Mouse (Mus musculus) kidney, postnatal 0 days (tissue): ENCODE data around the gene Sass6. TPM values are rescaled to one million over a fixed set of nuclear protein-coding genes. Genes with fewer than 3 reads are reported as not detected.

Experiments used
- ATAC-seq: fragments of 200-750 bp; cut with Nextera tagmentation; replicated peaks from 2 replicates; pipeline ENCODE4 v1.8.0; 2017; ENCODE audit warnings: low read depth, moderate number of reproducible peaks, moderate TSS enrichment, moderate library complexity; ENCODE audit not compliant: low FRiP score
- DNase-seq: peaks from one replicate; pipeline ENCODE4 v3.0.0-alpha.2; 2016; ENCODE audit warnings: low spot score
- H3K27ac ChIP-seq: fragments of 300-500 bp; sonication (generic); 2 replicates; pipeline ENCODE4 v1.5.1; 2014; ENCODE audit warnings: mild to moderate bottlenecking
- H3K27me3 ChIP-seq: fragments of 300-500 bp; sonication (generic); 2 replicates; pipeline ENCODE4 v1.6.1; 2014; ENCODE audit warnings: low read length, mixed read lengths; ENCODE audit not compliant: insufficient read depth
- H3K36me3 ChIP-seq: fragments of 300-500 bp; sonication (generic); 2 replicates; pipeline ENCODE4 v1.6.1; 2014; ENCODE audit warnings: low read length, mixed read lengths; ENCODE audit not compliant: insufficient read depth
- H3K4me1 ChIP-seq: fragments of 300-500 bp; sonication (generic); replicated peaks from 2 replicates; pipeline ENCODE4 v1.6.1; 2014; ENCODE audit warnings: antibody characterized with exemption, low read length, mixed read lengths; ENCODE audit not compliant: insufficient read depth
- H3K4me2 ChIP-seq: fragments of 300-500 bp; sonication (generic); 2 replicates; pipeline ENCODE4 v1.6.1; 2014; ENCODE audit warnings: mild to moderate bottlenecking, low read length, moderate library complexity, mixed read lengths
- H3K4me3 ChIP-seq: fragments of 300-500 bp; sonication (generic); replicated peaks from 2 replicates; pipeline ENCODE4 v1.5.1; 2014; ENCODE audit warnings: low read depth, low read length
- H3K9ac ChIP-seq: fragments of 300-500 bp; sonication (generic); 2 replicates; pipeline ENCODE4 v1.6.1; 2014; ENCODE audit warnings: low read depth, low read length
- H3K9me3 ChIP-seq: fragments of 300-500 bp; sonication (generic); replicated peaks from 2 replicates; pipeline ENCODE4 v1.6.1; 2016; ENCODE audit warnings: low read length, inconsistent platforms, mixed read lengths
- CTCF ChIP-seq: IDR thresholded peaks from 2 replicates; pipeline ENCODE4 v1.5.1; 2016; ENCODE audit warnings: antibody characterized with exemption, low read depth, mild to moderate bottlenecking, moderate library complexity
- WGBS: fragments of 180-500 bp; shearing (Covaris S2); extraction: QIAGEN DNeasy Blood & Tissue Kit; methylation state at CpG from one replicate; pipeline ENCODE4 v1.1.7; 2014; 5-methylcytosine and 5-hydroxymethylcytosine counted together
- polyA plus RNA-seq: library from polyadenylated mRNA; unstranded; fragments of >200 nt; fragmentation: Nextera tagmentation; extraction: Ambion mirVana; gene quantifications from 2 replicates; pipeline ENCODE4 v1.2.1, GENCODE M21; 2015

Sass6 gene
- polyA plus RNA-seq, 1 experiment from 2014 or later: 10.0 TPM

- no peak for TF ChIP-seq CTCF
- no peaks in the 10 kb centered on the region for H3K4me1 ChIP-seq
- H3K9me3 ChIP-seq: no peaks in the 10 kb centered on the region
- H3K27me3 ChIP-seq: no peaks in the 10 kb centered on the region
- H3K4me2 ChIP-seq: no peak overlapping the region
- peaks cover 65% of the 10 kb centered on the region for H3K36me3 ChIP-seq
- H3K27ac ChIP-seq: no peak overlapping the region
- no peak for ATAC-seq
- WGBS: 86% methylated on average over 9 of the region's 9 CpGs
- no peak for DNase-seq
- H3K9ac ChIP-seq: no peak overlapping the region
- no peak overlapping the region for H3K4me3 ChIP-seq
These were observed 43.1 kb downstream of the Sass6 start for GRCm38 (mm10) chr3:116637693-116638476.

- Histone ChIP-seq H3K27ac (no peak overlapping the region), H3K27me3 (no peaks in the 10 kb centered on the region), H3K9me3 (no peaks in the 10 kb centered on the region), H3K4me1 (no peaks in the 10 kb centered on the region), H3K9ac (no peak overlapping the region), H3K36me3 (peaks cover 70% of the 10 kb centered on the region), H3K4me2 (no peak overlapping the region), H3K4me3 (no peak overlapping the region)
- ATAC-seq (no peak), DNase-seq (no peak)
- no peak for TF ChIP-seq CTCF
- WGBS: 78% methylated on average over 7 of the region's 7 CpGs
These were observed 43.8 kb downstream of the Sass6 start for GRCm38 (mm10) chr3:116638572-116638971.

GRCm38 (mm10) chr3:116640024-116640423, 45.2 kb downstream of the Sass6 start:
- Histone ChIP-seq H3K9ac (no peak overlapping the region), H3K9me3 (no peaks in the 10 kb centered on the region), H3K27me3 (no peaks in the 10 kb centered on the region), H3K4me1 (no peaks in the 10 kb centered on the region), H3K36me3 (peaks cover 72% of the 10 kb centered on the region), H3K4me2 (no peak overlapping the region), H3K27ac (no peak overlapping the region), H3K4me3 (no peak overlapping the region)
- TF ChIP-seq CTCF: no peak
- ATAC-seq (no peak), DNase-seq (no peak)
- WGBS: 85% methylated on average over 1 of the region's 1 CpGs

GRCm38 (mm10) chr3:116641811-116642371, 47.1 kb downstream of the Sass6 start:
- Histone ChIP-seq H3K36me3 (peaks cover 64% of the 10 kb centered on the region), H3K4me3 (no peak overlapping the region), H3K27me3 (no peaks in the 10 kb centered on the region), H3K4me1 (no peaks in the 10 kb centered on the region), H3K9me3 (no peaks in the 10 kb centered on the region), H3K4me2 (no peak overlapping the region), H3K27ac (no peak overlapping the region), H3K9ac (no peak overlapping the region)
- WGBS: 86% methylated on average over 6 of the region's 6 CpGs
- DNase-seq: no peak
- no peak for TF ChIP-seq CTCF
- ATAC-seq: no peak

GRCm38 (mm10) chr3:116642373-116642772, 47.6 kb downstream of the Sass6 start:
- Histone ChIP-seq H3K27ac (no peak overlapping the region), H3K36me3 (peaks cover 60% of the 10 kb centered on the region), H3K4me1 (no peaks in the 10 kb centered on the region), H3K9me3 (no peaks in the 10 kb centered on the region), H3K27me3 (no peaks in the 10 kb centered on the region), H3K4me3 (no peak overlapping the region), H3K4me2 (no peak overlapping the region), H3K9ac (no peak overlapping the region)
- 93% methylated on average over 2 of the region's 2 CpGs for WGBS
- ATAC-seq: no peak
- no peak for DNase-seq
- TF ChIP-seq CTCF: no peak

- Histone ChIP-seq H3K27me3 (no peaks in the 10 kb centered on the region), H3K4me3 (no peak overlapping the region), H3K27ac (no peak overlapping the region), H3K4me2 (no peak overlapping the region), H3K4me1 (no peaks in the 10 kb centered on the region), H3K9me3 (no peaks in the 10 kb centered on the region), H3K9ac (no peak overlapping the region), H3K36me3 (peaks cover 42% of the 10 kb centered on the region)
- DNase-seq (no peak), ATAC-seq (no peak)
- 93% methylated on average over 1 of the region's 1 CpGs for WGBS
- TF ChIP-seq CTCF: no peak
These were observed 51.6 kb downstream of the Sass6 start for GRCm38 (mm10) chr3:116646387-116646786.

GRCm38 (mm10) chr3:116648805-116649204, 54.0 kb downstream of the Sass6 start:
- H3K27me3 ChIP-seq: no peaks in the 10 kb centered on the region
- H3K4me1 ChIP-seq: no peaks in the 10 kb centered on the region
- no peak for DNase-seq
- H3K27ac ChIP-seq: no peak overlapping the region
- H3K36me3 ChIP-seq: peaks cover 28% of the 10 kb centered on the region; the same call in 1 of the 2 replicates
- no peak overlapping the region for H3K9ac ChIP-seq
- no peak for TF ChIP-seq CTCF
- no peaks in the 10 kb centered on the region for H3K9me3 ChIP-seq
- H3K4me2 ChIP-seq: no peak overlapping the region
- 96% methylated on average over 7 of the region's 7 CpGs for WGBS
- no peak for ATAC-seq
- H3K4me3 ChIP-seq: no peak overlapping the region
